Mouse (Mus musculus): ENCODE measurements at regions not wholly inside any gene's neighbourhood (a gene's known extent, or its start where the extent isn't known, plus 50 kb on each side); places are given as distances from the start of the nearest gene placed in this dataset.

- Histone ChIP-seq H3K27me3 (replicated peaks) (no peaks in the 10 kb centered on the region), H3K4me1 (ENCODE audit: control insufficient read depth in 1 of 2, insufficient read depth in 2 of 2) (peaks cover 10 to 69% of the 10 kb centered on the region in 2 experiments), H3K4me3 (replicated peaks in 1 of 3; ENCODE audit: low read depth in 2 of 3, low read length in 2 of 3, poor library complexity in 1 of 3) (no peak overlapping the region), H3K9ac (ENCODE audit: insufficient read depth, low read depth) (no peak overlapping the region), H3K4me2 (ENCODE audit: insufficient read depth, low read depth, poor library complexity, severe bottlenecking) (no peak overlapping the region), H3K27ac (ENCODE audit: insufficient read depth, low read depth) (no peak overlapping the region), H3K36me3 (replicated peaks in 1 of 2; ENCODE audit: control insufficient read depth in 1 of 2, insufficient read depth in 1 of 2, low read length in 1 of 2) (no peaks in the 10 kb centered on the region), H3K79me2 (replicated peaks; ENCODE audit: control insufficient read depth, extremely low read depth, insufficient read depth, poor library complexity, severe bottlenecking) (no peaks in the 10 kb centered on the region), H3K9me3 (replicated peaks; ENCODE audit: low read length) (no peaks in the 10 kb centered on the region)
- no peak for DNase-seq (ENCODE audit: extremely low read depth)
- dilution Hi-C loops (cut with MboI; ENCODE audit: extremely low pct_ligation_motif_present, extremely low pct_unique_long_range_greater_than_20kb, low sequenced_read_pairs) (no loop called here), in situ Hi-C loops (cut with MboI; ENCODE audit: low pct_ligation_motif_present, low pct_unique_long_range_greater_than_20kb, low sequenced_read_pairs) (loop anchor here (25.0 kb wide), 1 partner anchor 453 kb away; no protein-coding TSS in a partner anchor)
- TF ChIP-seq MAZ (IDR thresholded peaks at IDR 0.05; ENCODE audit: low read depth, low read length) (no peak), ELF1 (IDR thresholded peaks at IDR 0.05; ENCODE audit: low read depth, low read length) (no peak), CTCF (conservative IDR thresholded peaks at IDR 0.05 in 1 of 2, IDR thresholded peaks at IDR 0.05 in 1 of 2; ENCODE audit: low read depth in 2 of 2, low read length in 2 of 2) (no peak), BHLHE40 (IDR thresholded peaks at IDR 0.05; ENCODE audit: low read depth, low read length) (no peak), CHD1 (IDR thresholded peaks at IDR 0.05; ENCODE audit: low read depth, low read length) (no peak), CHD2 (IDR thresholded peaks at IDR 0.05; ENCODE audit: low read length) (no peak), MXI1 (IDR thresholded peaks at IDR 0.05; ENCODE audit: low read depth, low read length) (no peak), JUND (conservative IDR thresholded peaks at IDR 0.05; ENCODE audit: low read depth, low read length) (no peak), ZKSCAN1 (IDR thresholded peaks at IDR 0.05; ENCODE audit: borderline replicate concordance, low read depth, low read length) (no peak)
Observed at GRCm38 (mm10) chr16:21364885-21365284, 58.0 kb upstream of the Vps8 start.

- Histone ChIP-seq H3K4me1 (ENCODE audit: control insufficient read depth in 1 of 2, insufficient read depth in 2 of 2) (peaks cover 6 to 51% of the 10 kb centered on the region in 2 experiments), H3K27me3 (replicated peaks) (no peaks in the 10 kb centered on the region), H3K4me2 (ENCODE audit: insufficient read depth, low read depth, poor library complexity, severe bottlenecking) (no peak overlapping the region), H3K9me3 (replicated peaks; ENCODE audit: low read length) (no peaks in the 10 kb centered on the region), H3K36me3 (replicated peaks in 1 of 2; ENCODE audit: control insufficient read depth in 1 of 2, insufficient read depth in 1 of 2, low read length in 1 of 2) (no peaks in the 10 kb centered on the region), H3K27ac (ENCODE audit: insufficient read depth, low read depth) (no peak overlapping the region), H3K9ac (ENCODE audit: insufficient read depth, low read depth) (no peak overlapping the region), H3K4me3 (replicated peaks in 1 of 3; ENCODE audit: low read depth in 2 of 3, low read length in 2 of 3, poor library complexity in 1 of 3) (no peak overlapping the region), H3K79me2 (replicated peaks; ENCODE audit: control insufficient read depth, extremely low read depth, insufficient read depth, poor library complexity, severe bottlenecking) (no peaks in the 10 kb centered on the region)
- TF ChIP-seq RAD21 (IDR thresholded peaks at IDR 0.05; ENCODE audit: low read depth, low read length) = peak; percentile 40
- no peak for TF ChIP-seq PAX5 (IDR thresholded peaks at IDR 0.05; ENCODE audit: low read length)
- no peak for TF ChIP-seq SIN3A (IDR thresholded peaks at IDR 0.05; ENCODE audit: low read length)
- TF ChIP-seq CTCF (conservative IDR thresholded peaks at IDR 0.05 in 1 of 2, IDR thresholded peaks at IDR 0.05 in 1 of 2; ENCODE audit: low read depth in 2 of 2, low read length in 2 of 2) = peak in 1 of 2 experiments; percentile 52; a peak in 2 of 4 replicates
- TF ChIP-seq SMC3 (IDR thresholded peaks at IDR 0.05; ENCODE audit: low read depth, low read length) = peak; percentile 50
- TF ChIP-seq MAZ (IDR thresholded peaks at IDR 0.05; ENCODE audit: low read depth, low read length) = no peak
- in situ Hi-C loops (cut with MboI; ENCODE audit: low pct_ligation_motif_present, low pct_unique_long_range_greater_than_20kb, low sequenced_read_pairs) (loop anchor here (25.0 kb wide), 1 partner anchor 455 kb away; no protein-coding TSS in a partner anchor), dilution Hi-C loops (cut with MboI; ENCODE audit: extremely low pct_ligation_motif_present, extremely low pct_unique_long_range_greater_than_20kb, low sequenced_read_pairs) (no loop called here)
- no peak for DNase-seq (ENCODE audit: extremely low read depth)
Observed at GRCm38 (mm10) chr16:21367449-21367848, 55.5 kb upstream of the Vps8 start.

- no peak overlapping the region for H3K9ac ChIP-seq (ENCODE audit: insufficient read depth, low read depth)
Observed at GRCm38 (mm10) chr16:21368821-21369220, 54.1 kb upstream of the Vps8 start.

More at GRCm38 (mm10) chr16:21368821-21369220, 54.1 kb upstream of the Vps8 start:
- dilution Hi-C loops (cut with MboI; ENCODE audit: extremely low pct_ligation_motif_present, extremely low pct_unique_long_range_greater_than_20kb, low sequenced_read_pairs) (no loop called here), in situ Hi-C loops (cut with MboI; ENCODE audit: low pct_ligation_motif_present, low pct_unique_long_range_greater_than_20kb, low sequenced_read_pairs) (loop anchor here (25.0 kb wide), 1 partner anchor 457 kb away; no protein-coding TSS in a partner anchor)
- no peaks in the 10 kb centered on the region for H3K9me3 ChIP-seq (replicated peaks; ENCODE audit: low read length)
- no peak overlapping the region for H3K4me3 ChIP-seq (replicated peaks in 1 of 3; ENCODE audit: low read depth in 2 of 3, low read length in 2 of 3, poor library complexity in 1 of 3)
- no peak overlapping the region for H3K27ac ChIP-seq (ENCODE audit: insufficient read depth, low read depth)
- TF ChIP-seq ZNF384 (IDR thresholded peaks at IDR 0.05; ENCODE audit: low read depth, low read length) (peak; percentile 67), MYC (IDR thresholded peaks at IDR 0.05; ENCODE audit: low read depth, low read length) (no peak)
- no peaks in the 10 kb centered on the region for H3K36me3 ChIP-seq (replicated peaks in 1 of 2; ENCODE audit: control insufficient read depth in 1 of 2, insufficient read depth in 1 of 2, low read length in 1 of 2)
- no peak overlapping the region for H3K4me2 ChIP-seq (ENCODE audit: insufficient read depth, low read depth, poor library complexity, severe bottlenecking)
- H3K27me3 ChIP-seq (replicated peaks) = no peaks in the 10 kb centered on the region
- peaks cover 12 to 51% of the 10 kb centered on the region in 2 experiments for H3K4me1 ChIP-seq (ENCODE audit: control insufficient read depth in 1 of 2, insufficient read depth in 2 of 2)
- H3K79me2 ChIP-seq (replicated peaks; ENCODE audit: control insufficient read depth, extremely low read depth, insufficient read depth, poor library complexity, severe bottlenecking) = no peaks in the 10 kb centered on the region
- no peak for DNase-seq (ENCODE audit: extremely low read depth)

Data from CH12.LX (cell line).